In the genomic region with DNA sequence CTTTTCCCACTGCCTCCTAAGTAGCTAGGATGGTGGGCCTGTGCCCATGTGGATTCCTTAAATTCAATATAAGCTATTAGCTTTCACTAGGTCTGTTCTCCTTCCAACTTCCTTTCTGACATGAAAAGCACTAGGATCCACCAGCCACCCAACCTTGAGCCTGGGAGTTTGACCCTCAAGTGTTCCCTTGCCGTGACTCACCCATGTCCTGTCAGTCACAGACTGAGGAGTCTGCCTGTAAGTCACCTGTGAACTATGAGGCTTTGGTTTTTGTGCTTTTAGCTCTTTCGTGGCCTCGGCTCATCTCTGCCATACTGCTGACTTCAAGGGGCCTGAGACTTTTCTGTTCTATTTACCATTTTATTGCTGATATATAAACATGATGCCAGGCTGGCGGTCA, we compare ENCODE assay signal across 28 mouse cellular contexts. TPM values are rescaled to one million over a fixed set of nuclear protein-coding genes. Genes with fewer than 3 reads are reported as not detected.
DNase-seq lines count a peak whose midpoint lies in the region; ATAC-seq and TF ChIP-seq lines count a peak whose summit lies in the region.
"Had no signal": no experiment of that assay in that cellular context is flagged by ENCODE, and none has a peak within 500 bp of the region (broad histone marks: within the 10 kb centered on the region; RNA-seq: fewer than 3 reads in every experiment).

No protein-coding gene starts in this region.

- no peak overlapping the region for H3K4me3 ChIP-seq in midbrain, embryonic 11.5 days (ENCODE audit: low read depth, low read length)
- H3K4me3 ChIP-seq in midbrain, postnatal 0 days (ENCODE audit: low read depth, low read length), result no peak overlapping the region
- no peak overlapping the region for H3K4me3 ChIP-seq in hindbrain, embryonic 14.5 days (replicated peaks; ENCODE audit: low read length)
- H3K4me3 ChIP-seq: embryonic facial prominence, embryonic 13.5 days; embryonic facial prominence, embryonic 15.5 days; erythroblast, embryonic 14.5 days; forebrain, embryonic 10.5 days; forebrain, embryonic 12.5 days had no signal

- WGBS in midbrain, embryonic 11.5 days, result 96% methylated on average over 4 of the region's 4 CpGs
- 95% methylated on average over 4 of the region's 4 CpGs for WGBS in midbrain, postnatal 0 days
- 91% methylated on average over 4 of the region's 4 CpGs for WGBS in hindbrain, embryonic 14.5 days

- no peaks in the 10 kb centered on the region for H3K27me3 ChIP-seq in midbrain, embryonic 11.5 days (ENCODE audit: control insufficient read depth, insufficient read depth, low read length)
- H3K27me3 ChIP-seq in midbrain, postnatal 0 days (ENCODE audit: insufficient read depth, low read length), result no peaks in the 10 kb centered on the region
- H3K27me3 ChIP-seq in hindbrain, embryonic 14.5 days (ENCODE audit: control insufficient read depth, insufficient read depth, low read length), result no peaks in the 10 kb centered on the region
- H3K27me3 ChIP-seq: CH12.LX; embryonic facial prominence, embryonic 13.5 days; embryonic facial prominence, embryonic 15.5 days; Patski had no signal

- no peaks in the 10 kb centered on the region for H3K9me3 ChIP-seq in midbrain, embryonic 11.5 days (ENCODE audit: control insufficient read depth, low read length)
- H3K9me3 ChIP-seq in midbrain, postnatal 0 days (ENCODE audit: low read length), result no peaks in the 10 kb centered on the region
- H3K9me3 ChIP-seq in hindbrain, embryonic 14.5 days (ENCODE audit: control insufficient read depth, low read length), result no peaks in the 10 kb centered on the region
- H3K9me3 ChIP-seq: embryonic facial prominence, embryonic 13.5 days; embryonic facial prominence, embryonic 15.5 days; forebrain, embryonic 10.5 days; forebrain, embryonic 12.5 days; G1E had no signal

- H3K36me3 ChIP-seq in midbrain, embryonic 11.5 days (ENCODE audit: control insufficient read depth, insufficient read depth, low read length), result no peaks in the 10 kb centered on the region
- H3K36me3 ChIP-seq in midbrain, postnatal 0 days (ENCODE audit: insufficient read depth, low read length), result no peaks in the 10 kb centered on the region; the same call in 1 of the 2 replicates
- H3K36me3 ChIP-seq in hindbrain, embryonic 14.5 days (replicated peaks; ENCODE audit: control insufficient read depth, insufficient read depth), result no peaks in the 10 kb centered on the region
- H3K36me3 ChIP-seq: embryonic facial prominence, embryonic 13.5 days; embryonic facial prominence, embryonic 15.5 days; forebrain, embryonic 10.5 days; forebrain, embryonic 12.5 days; G1E had no signal

- H3K27ac ChIP-seq in midbrain, embryonic 11.5 days (ENCODE audit: low read depth, low read length), result no peak overlapping the region
- H3K27ac ChIP-seq in midbrain, postnatal 0 days (ENCODE audit: low read depth, low read length), result no peak overlapping the region
- no peak overlapping the region for H3K27ac ChIP-seq in hindbrain, embryonic 14.5 days
- H3K27ac ChIP-seq: embryonic facial prominence, embryonic 13.5 days; embryonic facial prominence, embryonic 15.5 days; forebrain, embryonic 10.5 days; forebrain, embryonic 12.5 days had no signal

- no peak overlapping the region for H3K4me2 ChIP-seq in midbrain, embryonic 11.5 days
- H3K4me2 ChIP-seq in midbrain, postnatal 0 days (ENCODE audit: low read depth, low read length, poor library complexity, severe bottlenecking), result no peak overlapping the region
- H3K4me2 ChIP-seq in hindbrain, embryonic 14.5 days (replicated peaks), result no peak overlapping the region
- H3K4me2 ChIP-seq: embryonic facial prominence, embryonic 13.5 days; embryonic facial prominence, embryonic 15.5 days; forebrain, embryonic 12.5 days had no signal

- peak; percentile 76 to 86 for DNase-seq in adrenal gland, adult (ENCODE audit: inconsistent age in 2 of 2, low spot score in 1 of 2)
- no peak for DNase-seq in adrenal gland, postnatal 4 days (ENCODE audit: low spot score in 2 of 2)
- peak; percentile 57 for DNase-seq in midbrain, embryonic 11.5 days (ENCODE audit: low spot score, missing footprints)
- no peak for DNase-seq in midbrain, postnatal 0 days (ENCODE audit: low spot score)
- DNase-seq in adrenal gland, postnatal 14 days, result peak; percentile 64
- DNase-seq in adrenal gland, postnatal 36 days, result peak; percentile 69
- DNase-seq in left cerebral cortex, postnatal 4 days, result no peak
- no peak for DNase-seq in hindbrain, embryonic 14.5 days (ENCODE audit: low spot score)
- DNase-seq: B cell, adult 2 months; cerebellum, adult 11 months; cerebellum, adult 18-20 months; cerebellum, adult 8-10 months; cerebellum, adult 9-11 months; cerebellum, postnatal 14 days; cerebellum, postnatal 36 days; embryo, embryonic 11 days had no signal

- no peak for TF ChIP-seq CTCF in midbrain, postnatal 0 days (IDR thresholded peaks at IDR 0.05)

- intact Hi-C loops in left cerebral cortex, postnatal 4 days (cut with DNase I), result no loop called here

- H3K4me1 ChIP-seq in midbrain, embryonic 11.5 days (ENCODE audit: control insufficient read depth, insufficient read depth, low read length), result peaks cover 11% of the 10 kb centered on the region
- H3K4me1 ChIP-seq in midbrain, postnatal 0 days (ENCODE audit: insufficient read depth, low read length), result peaks cover 12% of the 10 kb centered on the region
- H3K4me1 ChIP-seq in hindbrain, embryonic 14.5 days (replicated peaks; ENCODE audit: control insufficient read depth, insufficient read depth, low read length), result peaks cover 25% of the 10 kb centered on the region

- no peak for ATAC-seq in midbrain, embryonic 11.5 days (ENCODE audit: low FRiP score)
- no peak for ATAC-seq in midbrain, postnatal 0 days (ENCODE audit: low FRiP score)
- no peak for ATAC-seq in hindbrain, embryonic 14.5 days (ENCODE audit: low FRiP score)
- ATAC-seq: activated CD4-positive, CD25-positive, alpha-beta regulatory T cell, adult 4 months; CD4-positive, CD25-positive, alpha-beta regulatory T cell, adult 4 months; forebrain, embryonic 14.5 days; forebrain, embryonic 16.5 days; Patski had no signal

- H3K9ac ChIP-seq in midbrain, embryonic 11.5 days (ENCODE audit: low read length), result no peak overlapping the region
- no peak overlapping the region for H3K9ac ChIP-seq in midbrain, postnatal 0 days (replicated peaks; ENCODE audit: low read length, poor library complexity, severe bottlenecking)
- H3K9ac ChIP-seq in hindbrain, embryonic 14.5 days, result no peak overlapping the region
- H3K9ac ChIP-seq: embryonic facial prominence, embryonic 13.5 days; embryonic facial prominence, embryonic 15.5 days; forebrain, embryonic 12.5 days had no signal

RNA-seq across cellular contexts. Expression of a gene that starts 34.8 kb away (rescaled TPM):
- total RNA-seq in adrenal gland, postnatal 4 days (2021), result 10 to 100 TPM; 70.3 to 76.4 TPM
- 44.7 and 57.8 TPM in 2 replicates for polyA plus RNA-seq in midbrain, embryonic 11.5 days (2014; fragmentation: Nextera tagmentation; extraction: Ambion mirVana)
- 53.2 and 70.6 TPM in 2 replicates for total RNA-seq in midbrain, postnatal 0 days (2014; rRNA removed)
- polyA plus RNA-seq in midbrain, postnatal 0 days (2015; fragmentation: Nextera tagmentation; extraction: Ambion mirVana), result 53.4 and 73.9 TPM in 2 replicates
- 57.5 and 68.3 TPM in 2 replicates for total RNA-seq in adrenal gland, postnatal 14 days (2021)
- 10 to 100 TPM; 39.9 to 45.8 TPM for total RNA-seq in adrenal gland, postnatal 36 days (2021)
- 10 to 100 TPM; 74.2 to 80.5 TPM for total RNA-seq in left cerebral cortex, postnatal 4 days (2021)
- 37.3 and 52.0 TPM in 2 replicates for polyA plus RNA-seq in hindbrain, embryonic 14.5 days (2014; fragmentation: Nextera tagmentation; extraction: Ambion mirVana)

Comparison
In these comparisons a context has a peak if more than half of its experiments do, and no peak if none do; other contexts are left out.
1. DNase-seq: peak in adrenal gland, adult (2 of 2), midbrain, embryonic 11.5 days (single experiment), adrenal gland, postnatal 14 days (single experiment) and adrenal gland, postnatal 36 days (2 of 2); none in adrenal gland, postnatal 4 days (0 of 2), midbrain, postnatal 0 days (single experiment), left cerebral cortex, postnatal 4 days (single experiment) and hindbrain, embryonic 14.5 days (single experiment).